ENCODE assay signal across 8 mouse cellular contexts in genomic region chr5:31240637-31241521, GRCm38 (mm10). TPM values are rescaled to one million over a fixed set of nuclear protein-coding genes. Genes with fewer than 3 reads are reported as not detected.
DNase-seq lines count a peak whose midpoint lies in the region; ATAC-seq lines count a peak whose summit lies in the region.

TSS of gene Nrbp1 (plus strand) at chr5:31240864.
TSS of gene Gm9970 (minus strand) at chr5:31241232.

- peak; percentile 98 for DNase-seq in adrenal gland, adult (ENCODE audit: inconsistent age in 2 of 2, low spot score in 1 of 2)
- DNase-seq in embryo, embryonic 10 days (ENCODE audit: low spot score): peak; percentile 97
- peak; percentile 98 for DNase-seq in gastrocnemius, postnatal 10 days
- peak; percentile 93 to 98 for DNase-seq in left cerebral cortex, postnatal 10 days (ENCODE audit: extremely low spot score in 1 of 2, low spot score in 2 of 2)
- peak; percentile 97 to 98 for DNase-seq in right cerebral cortex, postnatal 10 days (ENCODE audit: low spot score in 2 of 2)
- DNase-seq in urinary bladder, postnatal 14 days (ENCODE audit: low spot score): peak; percentile 96

- peak; percentile 98 for ATAC-seq in inflammation-experienced regulatory T-cells, adult 6 months
- ATAC-seq in megakaryocyte progenitor cell, adult 5-6 weeks (replicated peaks; ENCODE audit: poor library complexity): peak; percentile 98

- intact Hi-C loops in left cerebral cortex, postnatal 10 days (cut with DNase I): loop anchor here (2.0 kb wide), 1 partner anchor 20 kb away; the partner anchor contains the start of gene Ppm1g

RNA-seq across cellular contexts. Expression of gene Nrbp1, which starts in this region (rescaled TPM):
- total RNA-seq in gastrocnemius, postnatal 10 days (2021): 10 to 100 TPM; 74.7 to 76.3 TPM
- polyA plus RNA-seq in inflammation-experienced regulatory T-cells, adult 6 months (2017; shearing (Covaris generic)): 100 to 1,000 TPM in 1 of 3 experiments, 10 to 100 TPM in 2; 84.6 to 104 (median 84.9) TPM
- 10 to 100 TPM; 73.0 to 77.3 TPM for total RNA-seq in left cerebral cortex, postnatal 10 days (2021)
- total RNA-seq in megakaryocyte progenitor cell, adult 5-6 weeks (2015): 39.2 and 39.4 TPM in 2 replicates
- 77.5 and 98.0 TPM in 2 replicates for total RNA-seq in megakaryocyte progenitor cell, adult 5-6 weeks (2017)

RNA-seq across cellular contexts. Expression of gene Gm9970, which starts in this region (rescaled TPM):
- not detected for total RNA-seq in gastrocnemius, postnatal 10 days (2021)
- not detected for polyA plus RNA-seq in inflammation-experienced regulatory T-cells, adult 6 months (2017; shearing (Covaris generic))
- total RNA-seq in left cerebral cortex, postnatal 10 days (2021): not detected
- not detected in 2 replicates for total RNA-seq in megakaryocyte progenitor cell, adult 5-6 weeks (2015)
- 0.25 TPM in 1 of 2 replicates, not detected in the other for total RNA-seq in megakaryocyte progenitor cell, adult 5-6 weeks (2017)

Comparison
In these comparisons a context has a peak if more than half of its experiments do, and no peak if none do; other contexts are left out.
1. Peak in every context shown above with its lines: DNase-seq and ATAC-seq.